Mouse (Mus musculus): Measurements from ENCODE around the gene Mllt10. TPM values are rescaled to one million over a fixed set of nuclear protein-coding genes. Genes with fewer than 3 reads are reported as not detected.

Mllt10 gene
- total and polyA plus RNA-seq, 3 experiments, result 33.3 to 64.1 TPM; not detected in 1

DNA sequence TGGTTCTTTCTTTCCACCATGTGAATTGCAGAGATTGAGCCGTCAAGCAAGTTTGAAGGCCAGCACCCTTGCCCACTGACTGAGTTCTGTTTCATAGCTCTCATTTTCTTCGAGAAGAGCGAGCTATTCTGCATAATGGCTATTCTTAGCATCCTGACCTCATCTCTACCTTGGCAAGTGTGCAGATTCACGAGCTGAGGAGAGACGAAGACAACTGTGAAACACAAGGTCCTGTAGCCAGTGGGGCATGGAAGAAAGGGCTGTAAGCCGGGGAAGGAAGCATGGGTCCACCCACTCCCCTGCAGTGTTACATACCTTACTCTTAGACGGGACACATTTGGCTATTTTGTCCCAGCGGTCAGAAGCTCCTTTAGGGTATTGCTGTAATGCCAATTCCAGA, 164.1 kb downstream of the Mllt10 start:
- Histone ChIP-seq H3K9me3 (replicated peaks; ENCODE audit: insufficient read depth, low read length) (no peaks in the 10 kb centered on the region), H3K36me3 (ENCODE audit: control insufficient read depth in 1 of 2, insufficient read depth in 2 of 2, low read length in 2 of 2) (peaks cover 0 to 1% of the 10 kb centered on the region in 2 experiments; a peak in 1 of 4 replicates), H3K27ac (ENCODE audit: control insufficient read depth, low read depth, low read length) (no peak overlapping the region), H3K4me3 (ENCODE audit: control insufficient read depth in 1 of 2, insufficient read depth in 1 of 2, low read depth in 2 of 2, low read length in 2 of 2) (no peak overlapping the region), H3K4me1 (ENCODE audit: control insufficient read depth in 1 of 2, insufficient read depth in 2 of 2, low read length in 2 of 2) (no peaks in the 10 kb centered on the region), H3K27me3 (ENCODE audit: control insufficient read depth in 1 of 2, insufficient read depth in 2 of 2, low read length in 2 of 2) (no peaks in the 10 kb centered on the region), H3K9ac (ENCODE audit: control insufficient read depth, low read depth, low read length, poor library complexity, severe bottlenecking) (no peak overlapping the region), H3K79me2 (ENCODE audit: control insufficient read depth, insufficient read depth, low read length, poor library complexity) (no peaks in the 10 kb centered on the region)
- TF ChIP-seq CHD2 (IDR thresholded peaks at IDR 0.05; ENCODE audit: low read length) (no peak), GATA1 (IDR thresholded peaks at IDR 0.05; ENCODE audit: low read depth, low read length) (no peak), CTCF (IDR thresholded peaks at IDR 0.05 in 2 of 3, conservative IDR thresholded peaks at IDR 0.05 in 1 of 3; ENCODE audit: control insufficient read depth in 1 of 3, insufficient read depth in 1 of 3, low read depth in 2 of 3, low read length in 3 of 3, poor library complexity in 1 of 3, severe bottlenecking in 1 of 3) (no peak), TAL1 (IDR thresholded peaks at IDR 0.05; ENCODE audit: low read length) (no peak), ZMIZ1 (IDR thresholded peaks at IDR 0.05; ENCODE audit: low read depth, low read length) (no peak), E2F4 (IDR thresholded peaks at IDR 0.05; ENCODE audit: borderline replicate concordance, low read depth, low read length) (no peak)
- no peak for DNase-seq (ENCODE audit: low read depth, low spot score)

DNA sequence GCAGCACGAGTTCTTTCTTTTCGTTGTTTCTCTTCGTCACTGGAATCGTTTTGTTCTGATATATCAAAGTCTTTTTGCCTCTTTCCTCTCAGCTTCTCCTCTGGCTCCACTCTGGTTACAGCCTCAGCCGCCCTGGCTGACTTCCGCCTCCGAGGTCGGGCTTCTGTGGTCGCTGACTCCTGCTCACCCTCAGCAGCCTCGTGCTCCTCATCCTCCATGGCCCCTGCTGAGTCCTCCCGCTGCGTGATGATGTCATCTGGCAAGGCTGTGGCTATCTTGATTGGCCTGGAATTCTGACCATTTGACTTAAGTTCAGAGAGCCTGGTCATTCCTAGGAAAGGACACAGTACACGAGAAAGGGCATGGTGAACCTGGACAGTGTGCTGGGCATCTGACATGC, 164.5 kb downstream of the Mllt10 start:
- Histone ChIP-seq H3K79me2 (ENCODE audit: control insufficient read depth, insufficient read depth, low read length, poor library complexity) (no peaks in the 10 kb centered on the region), H3K27ac (ENCODE audit: control insufficient read depth, low read depth, low read length) (no peak overlapping the region), H3K4me3 (ENCODE audit: control insufficient read depth in 1 of 2, insufficient read depth in 1 of 2, low read depth in 2 of 2, low read length in 2 of 2) (no peak overlapping the region), H3K27me3 (ENCODE audit: control insufficient read depth in 1 of 2, insufficient read depth in 2 of 2, low read length in 2 of 2) (no peaks in the 10 kb centered on the region), H3K4me1 (ENCODE audit: control insufficient read depth in 1 of 2, insufficient read depth in 2 of 2, low read length in 2 of 2) (no peaks in the 10 kb centered on the region), H3K36me3 (ENCODE audit: control insufficient read depth in 1 of 2, insufficient read depth in 2 of 2, low read length in 2 of 2) (peaks cover 0 to 1% of the 10 kb centered on the region in 2 experiments; a peak in 1 of 4 replicates), H3K9me3 (replicated peaks; ENCODE audit: insufficient read depth, low read length) (no peaks in the 10 kb centered on the region), H3K9ac (ENCODE audit: control insufficient read depth, low read depth, low read length, poor library complexity, severe bottlenecking) (no peak overlapping the region)
- TF ChIP-seq MEF2A (IDR thresholded peaks at IDR 0.05; ENCODE audit: extremely low read depth, insufficient replicate concordance, low read depth, low read length, poor library complexity, severe bottlenecking) (no peak), RAD21 (IDR thresholded peaks at IDR 0.05; ENCODE audit: low read depth, low read length) (no peak), NRF1 (IDR thresholded peaks at IDR 0.05; ENCODE audit: insufficient read depth, low read depth, low read length, poor library complexity, severe bottlenecking) (no peak), E2F4 (IDR thresholded peaks at IDR 0.05; ENCODE audit: borderline replicate concordance, low read depth, low read length) (no peak), POLR2AphosphoS2 (IDR thresholded peaks at IDR 0.05; ENCODE audit: low read length) (no peak), KAT2A (conservative IDR thresholded peaks at IDR 0.05; ENCODE audit: low read depth, low read length) (no peak), GATA1 (IDR thresholded peaks at IDR 0.05; ENCODE audit: low read depth, low read length) (no peak), USF2 (IDR thresholded peaks at IDR 0.05; ENCODE audit: borderline replicate concordance in 1 of 2, insufficient read depth in 1 of 2, low read depth in 1 of 2, low read length in 2 of 2) (no peak), JUND (IDR thresholded peaks at IDR 0.05; ENCODE audit: low read depth, low read length) (no peak), POLR2AphosphoS5 (IDR thresholded peaks at IDR 0.05; ENCODE audit: borderline replicate concordance, low read depth, low read length) (no peak), RCOR1 (IDR thresholded peaks at IDR 0.05; ENCODE audit: low read depth, low read length) (no peak)
- no peak for DNase-seq (ENCODE audit: low read depth, low spot score)

All from MEL (cell line).